Mouse (Mus musculus): ENCODE data around the gene Ypel1. TPM values are rescaled to one million over a fixed set of nuclear protein-coding genes. Genes with fewer than 3 reads are reported as not detected.

The Ypel1 gene
- polyA plus RNA-seq, 1 experiment from 2014 or later: 11.8 TPM

DNA sequence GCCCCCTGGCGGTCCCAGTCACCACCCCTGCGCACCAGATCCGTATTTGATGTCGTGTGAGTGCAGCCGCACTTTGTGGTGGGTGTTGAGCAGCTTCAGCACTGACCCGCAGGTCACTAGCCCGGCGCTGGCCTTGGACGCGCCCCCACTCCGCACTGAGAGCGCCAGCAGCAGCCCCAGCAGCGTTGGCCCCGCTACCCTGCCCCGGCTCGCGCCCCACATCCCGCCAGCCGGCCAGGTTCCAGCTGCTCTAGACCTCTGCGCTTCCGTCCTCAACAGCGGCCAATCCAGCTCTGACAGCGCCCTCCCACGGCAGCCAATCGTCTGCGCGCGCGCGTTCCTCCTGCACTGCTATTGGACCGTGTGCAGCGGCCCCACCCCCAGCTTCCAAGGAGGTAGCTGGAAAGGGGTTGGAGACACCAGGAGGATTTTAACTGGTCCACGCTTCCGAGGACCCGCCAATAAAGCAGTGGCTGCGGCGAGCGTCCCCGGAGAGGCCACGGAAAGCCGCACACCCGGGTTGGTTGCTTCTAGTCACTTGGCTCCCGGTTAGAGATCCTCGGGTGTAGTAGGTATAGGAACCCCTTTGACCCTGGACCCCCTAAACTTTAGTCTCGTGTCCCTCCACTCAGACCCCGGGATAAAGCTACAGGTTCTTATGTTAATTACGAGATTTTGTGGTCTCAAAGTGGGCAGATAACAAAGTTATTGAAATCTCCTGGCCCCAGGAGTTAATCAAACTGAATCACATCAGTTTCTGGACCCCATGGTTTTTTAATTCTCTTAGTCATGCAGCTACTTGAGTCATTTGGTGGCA, 62.8 kb downstream of the Ypel1 start, which contains the start of gene Sdf2l1:
Gene Sdf2l1 (minus strand): TSS at position 295 of the 817 bp plus-strand sequence.
- Histone ChIP-seq H3K4me1 (ENCODE audit: control insufficient read depth, insufficient read depth, low read length) (peaks cover 14% of the 10 kb centered on the region), H3K4me3 (replicated peaks; ENCODE audit: low read length) (peak within 1 kb of the TSS; percentile 92), H3K4me2 (ENCODE audit: low read depth, low read length) (peak within 1 kb of the TSS; percentile 76), H3K9me3 (replicated peaks; ENCODE audit: control insufficient read depth, low read length) (no peaks in the 10 kb centered on the region), H3K27ac (ENCODE audit: low read length) (peak within 1 kb of the TSS; percentile 64), H3K36me3 (ENCODE audit: control insufficient read depth, insufficient read depth, low read length) (no peaks in the 10 kb centered on the region), H3K9ac (ENCODE audit: low read length) (peak within 1 kb of the TSS; percentile 83), H3K27me3 (ENCODE audit: control insufficient read depth, insufficient read depth, low read length) (no peaks in the 10 kb centered on the region)
- peak; percentile 98 for ATAC-seq (ENCODE audit: insufficient read depth, low FRiP score)
- under 1% methylated on average over 47 of the region's 47 CpGs for WGBS

DNA sequence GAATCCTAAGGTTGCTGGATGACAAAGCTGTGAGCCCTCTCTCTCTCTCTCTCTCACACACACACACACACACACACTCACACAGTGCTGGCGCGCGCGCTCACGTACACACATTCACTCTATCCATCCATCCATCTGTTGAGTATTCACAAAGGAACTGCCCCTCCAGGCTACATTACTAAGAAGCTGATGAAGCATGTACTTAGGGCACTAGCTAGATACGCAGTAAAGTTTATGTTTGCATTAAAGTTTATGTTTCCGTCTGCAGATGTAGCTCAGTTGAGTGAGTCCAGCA, 63.4 kb downstream of the Ypel1 start:
- no peak for ATAC-seq (ENCODE audit: insufficient read depth, low FRiP score)
- H3K9ac ChIP-seq (ENCODE audit: low read length): peak overlapping the region; percentile 71
- no peaks in the 10 kb centered on the region for H3K36me3 ChIP-seq (ENCODE audit: control insufficient read depth, insufficient read depth, low read length)
- WGBS: 24% methylated on average over 7 of the region's 7 CpGs
- H3K4me1 ChIP-seq (ENCODE audit: control insufficient read depth, insufficient read depth, low read length): peaks cover 14% of the 10 kb centered on the region
- H3K9me3 ChIP-seq (replicated peaks; ENCODE audit: control insufficient read depth, low read length): no peaks in the 10 kb centered on the region
- H3K4me3 ChIP-seq (replicated peaks; ENCODE audit: low read length): peak overlapping the region; percentile 92
- peak overlapping the region; percentile 64 for H3K27ac ChIP-seq (ENCODE audit: low read length)
- H3K27me3 ChIP-seq (ENCODE audit: control insufficient read depth, insufficient read depth, low read length): no peaks in the 10 kb centered on the region
- peak overlapping the region; percentile 76 for H3K4me2 ChIP-seq (ENCODE audit: low read depth, low read length)

MicroRNAs within 50 kb of the gene (microRNA counts, 519-probe panel; counts per million panel counts)
- microRNA mmu-miR-130b (3,579 counts per million, percentile 82 among the panel's probes with 10 or more counts), microRNA mmu-miR-301b (2,579 counts per million, percentile 55 among the panel's probes with 10 or more counts)

Small RNA genes within 50 kb of the gene (microRNA-seq; reads per million reads assigned to microRNA genes)
- gene Mir130b (4,742 reads per million, percentile 91 among the genes with 10 or more reads in this experiment), gene Mir301b (54.8 reads per million, percentile 49 among the genes with 10 or more reads in this experiment)

Other genes starting within 250 kb of the Ypel1 start
- gene Spag6l, start 240.2 kb upstream of the Ypel1 start, polyA plus RNA-seq (2015; fragmentation: Nextera tagmentation; extraction: Ambion mirVana): 0.15 and 0.65 TPM in 2 replicates
- 1.0 and 2.3 TPM in 2 replicates for gene Igll1, start 205.7 kb upstream of the Ypel1 start, polyA plus RNA-seq (2015; fragmentation: Nextera tagmentation; extraction: Ambion mirVana)
- 51.4 and 53.8 TPM in 2 replicates for gene Top3b, start 199.0 kb upstream of the Ypel1 start, polyA plus RNA-seq (2015; fragmentation: Nextera tagmentation; extraction: Ambion mirVana)
- gene Vpreb1, start 198.9 kb upstream of the Ypel1 start, polyA plus RNA-seq (2015; fragmentation: Nextera tagmentation; extraction: Ambion mirVana): 2.7 and 3.8 TPM in 2 replicates
- gene Ppm1f, start 173.2 kb upstream of the Ypel1 start, polyA plus RNA-seq (2015; fragmentation: Nextera tagmentation; extraction: Ambion mirVana): 21.8 and 23.1 TPM in 2 replicates
- 130 and 134 TPM in 2 replicates for gene Mapk1, start 86.3 kb upstream of the Ypel1 start, polyA plus RNA-seq (2015; fragmentation: Nextera tagmentation; extraction: Ambion mirVana)
- gene Ppil2, start 41.6 kb downstream of the Ypel1 start, polyA plus RNA-seq (2015; fragmentation: Nextera tagmentation; extraction: Ambion mirVana): 123 and 135 TPM in 2 replicates
- gene 2610318N02Rik, start 55.5 kb downstream of the Ypel1 start, polyA plus RNA-seq (2015; fragmentation: Nextera tagmentation; extraction: Ambion mirVana): 19.1 and 21.3 TPM in 2 replicates
- 140 and 152 TPM in 2 replicates for gene Sdf2l1, start 62.7 kb downstream of the Ypel1 start, polyA plus RNA-seq (2015; fragmentation: Nextera tagmentation; extraction: Ambion mirVana)
- gene Ydjc, start 74.9 kb downstream of the Ypel1 start, polyA plus RNA-seq (2015; fragmentation: Nextera tagmentation; extraction: Ambion mirVana): 15.9 and 20.2 TPM in 2 replicates
- 1.6 TPM in 2 replicates for gene Ccdc116, start 77.5 kb downstream of the Ypel1 start, polyA plus RNA-seq (2015; fragmentation: Nextera tagmentation; extraction: Ambion mirVana)
- gene Ube2l3, start 133.0 kb downstream of the Ypel1 start, polyA plus RNA-seq (2015; fragmentation: Nextera tagmentation; extraction: Ambion mirVana): 320 and 331 TPM in 2 replicates
- gene Rimbp3, start 138.9 kb downstream of the Ypel1 start, polyA plus RNA-seq (2015; fragmentation: Nextera tagmentation; extraction: Ambion mirVana): 0.44 and 0.57 TPM in 2 replicates
- gene Hic2, start 163.9 kb downstream of the Ypel1 start, polyA plus RNA-seq (2015; fragmentation: Nextera tagmentation; extraction: Ambion mirVana): 4.5 and 4.9 TPM in 2 replicates
- 13.4 and 16.3 TPM in 2 replicates for gene Tmem191c, start 206.4 kb downstream of the Ypel1 start, polyA plus RNA-seq (2015; fragmentation: Nextera tagmentation; extraction: Ambion mirVana)

Data from stomach, embryonic 16.5 days (tissue).